Mouse (Mus musculus) B cell, adult 67 days (primary cell): Measurements from ENCODE around the gene Mrpl47. TPM values are rescaled to one million over a fixed set of nuclear protein-coding genes. Genes with fewer than 3 reads are reported as not detected.

ENCODE experiments used
- total RNA-seq, 2 experiments: library from RNA; stranded (reverse); gene quantifications; 4 replicates each; pipeline ENCODE4 v1.2.4; 2023

Gene Mrpl47
- total RNA-seq, result 10 to 100 TPM in 1 of 2 experiments, 1 to 10 TPM in 1; 9.1 to 12.4 TPM

GRCm38 (mm10) chr3:32737172-32737655, at the start of gene Mrpl47:
TSS of gene Mrpl47 (minus strand) at chr3:32737605.

GRCm38 (mm10) chr3:32736244-32737171, 897 bp downstream of the Mrpl47 start, which contains the start of gene Ndufb5:
TSS of gene Ndufb5 (plus strand) at chr3:32736990.

GRCm38 (mm10) chr3:32705647-32706348, 31.6 kb downstream of the Mrpl47 start, which contains the start of gene Actl6a:
TSS of gene Actl6a (plus strand) at chr3:32706298.

Other genes starting within 250 kb of the Mrpl47 start
- gene Kcnmb3, start 245.4 kb downstream of the Mrpl47 start, total RNA-seq, result 1 to 10 TPM; 1.0 to 2.6 TPM
- 10 to 100 TPM; 55.3 to 69.9 TPM for gene Zfp639, start 227.3 kb downstream of the Mrpl47 start, total RNA-seq
- 10 to 100 TPM; 47.0 to 51.6 TPM for gene Mfn1, start 208.1 kb downstream of the Mrpl47 start, total RNA-seq
- gene Gnb4, start 121.0 kb downstream of the Mrpl47 start, total RNA-seq, result 10 to 100 TPM; 26.4 to 32.6 TPM
- 10 to 100 TPM; 65.2 to 67.8 TPM for gene Actl6a, start 31.3 kb downstream of the Mrpl47 start, total RNA-seq
- gene Ndufb5, start 615 bp downstream of the Mrpl47 start, total RNA-seq, result 10 to 100 TPM; 69.9 to 84.3 TPM
- not detected for gene Usp13, start 79.9 kb upstream of the Mrpl47 start, total RNA-seq